Comparison of ENCODE assay signal across 16 mouse cellular contexts in the genomic region with DNA sequence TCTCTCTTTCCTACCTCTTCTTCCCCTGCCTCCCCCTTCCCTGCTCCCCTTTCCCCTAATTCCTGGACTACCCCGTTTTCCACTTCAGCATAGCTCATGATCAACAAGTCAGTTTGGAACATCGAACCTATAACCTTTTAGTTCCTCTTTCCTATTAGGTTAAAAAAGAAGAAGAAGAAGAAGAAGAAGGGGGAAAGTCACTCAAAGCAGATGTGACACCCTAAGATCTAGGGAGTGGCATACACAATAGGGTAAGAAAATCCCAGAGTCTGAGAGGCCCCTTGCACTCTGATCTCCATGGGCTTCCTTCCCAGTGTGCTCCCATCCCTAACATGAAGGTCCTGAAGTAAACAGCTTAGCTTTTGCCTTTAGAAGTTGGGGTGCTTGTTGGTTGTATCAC.
DNase-seq lines count a peak whose midpoint lies in the region; ATAC-seq and TF ChIP-seq lines count a peak whose summit lies in the region.
"Had no signal": no experiment of that assay in that cellular context is flagged by ENCODE, and none has a peak within 500 bp of the region (broad histone marks: within the 10 kb centered on the region; RNA-seq: fewer than 3 reads in every experiment).

No protein-coding gene starts in this region.

- peak overlapping the region; percentile 69; the same call in 1 of the 2 replicates for H3K4me2 ChIP-seq in heart, embryonic 11.5 days
- H3K4me2 ChIP-seq in limb, embryonic 12.5 days = peak overlapping the region; percentile 55

- DNase-seq in heart, embryonic 10.5 days (ENCODE audit: low spot score) = no peak
- no peak for DNase-seq in left cerebral cortex, adult 2 months (ENCODE audit: extremely low spot score in 1 of 2, low spot score in 2 of 2)
- no peak for DNase-seq in left cerebral cortex, postnatal 10 days (ENCODE audit: extremely low spot score in 1 of 2, low spot score in 2 of 2)
- DNase-seq in adrenal gland, adult (ENCODE audit: inconsistent age in 2 of 2, low spot score in 1 of 2) = no peak
- DNase-seq in embryo, embryonic 9.5 days (ENCODE audit: extremely low spot score) = no peak
- DNase-seq: heart, adult 18-20 months; kidney, adult 9 months; lung, postnatal 14 days; right cerebral cortex, postnatal 14 days had no signal

- H3K27ac ChIP-seq in heart, embryonic 11.5 days (ENCODE audit: low read depth, low read length) = no peak overlapping the region
- no peak overlapping the region for H3K27ac ChIP-seq in heart, embryonic 10.5 days
- H3K27ac ChIP-seq in left cerebral cortex, adult 2 months = peak overlapping the region; percentile 61; the same call in 1 of the 2 replicates
- H3K27ac ChIP-seq in limb, embryonic 12.5 days = 0 out of 2 replicates have a peak overlapping the region, but pooled peaks have one; percentile 78
- H3K27ac ChIP-seq: forebrain, embryonic 13.5 days; hindbrain, postnatal 0 days had no signal

- no peaks in the 10 kb centered on the region for H3K9me3 ChIP-seq in heart, embryonic 11.5 days (replicated peaks; ENCODE audit: control insufficient read depth, low read length)
- H3K9me3 ChIP-seq in heart, embryonic 10.5 days = no peaks in the 10 kb centered on the region
- no peaks in the 10 kb centered on the region for H3K9me3 ChIP-seq in limb, embryonic 12.5 days
- H3K9me3 ChIP-seq: forebrain, embryonic 13.5 days; limb, embryonic 15.5 days had no signal

- TF ChIP-seq CTCF in left cerebral cortex, adult 2 months (IDR thresholded peaks at IDR 0.05) = no peak

- H3K27me3 ChIP-seq in heart, embryonic 11.5 days (ENCODE audit: control insufficient read depth, insufficient read depth, low read length) = no peaks in the 10 kb centered on the region
- no peaks in the 10 kb centered on the region; the same call in 1 of the 2 replicates for H3K27me3 ChIP-seq in heart, embryonic 10.5 days (ENCODE audit: insufficient read depth, poor library complexity, severe bottlenecking)
- H3K27me3 ChIP-seq in limb, embryonic 12.5 days = no peaks in the 10 kb centered on the region
- H3K27me3 ChIP-seq: limb, embryonic 15.5 days had no signal

- WGBS in heart, embryonic 11.5 days (ENCODE audit: insufficient replicate concordance) = 48% methylated on average over 2 of the region's 2 CpGs
- 33% methylated on average over 2 of the region's 2 CpGs for WGBS in heart, embryonic 10.5 days
- 33% methylated on average over 2 of the region's 2 CpGs for WGBS in limb, embryonic 12.5 days

- ATAC-seq in heart, embryonic 11.5 days (replicated peaks; ENCODE audit: insufficient number of reproducible peaks, low FRiP score, low TSS enrichment) = no peak
- no peak for ATAC-seq in limb, embryonic 12.5 days (ENCODE audit: insufficient number of reproducible peaks, insufficient read depth, low FRiP score, low TSS enrichment, low read depth)
- ATAC-seq: activated CD4-positive, CD25-positive, alpha-beta regulatory T cell, adult 4 months; Patski had no signal

- no peak overlapping the region for H3K4me3 ChIP-seq in heart, embryonic 11.5 days (ENCODE audit: low read depth, low read length)
- no peak overlapping the region for H3K4me3 ChIP-seq in heart, embryonic 10.5 days
- no peak overlapping the region for H3K4me3 ChIP-seq in left cerebral cortex, adult 2 months
- H3K4me3 ChIP-seq in limb, embryonic 12.5 days (replicated peaks) = no peak overlapping the region

- no peaks in the 10 kb centered on the region for H3K36me3 ChIP-seq in heart, embryonic 11.5 days (ENCODE audit: control insufficient read depth, insufficient read depth, low read length)
- H3K36me3 ChIP-seq in heart, embryonic 10.5 days = no peaks in the 10 kb centered on the region
- no peaks in the 10 kb centered on the region for H3K36me3 ChIP-seq in limb, embryonic 12.5 days
- H3K36me3 ChIP-seq: limb, embryonic 15.5 days had no signal

- intact Hi-C loops in left cerebral cortex, adult 2 months (cut with DNase I) = no loop called here
- intact Hi-C loops in left cerebral cortex, postnatal 10 days (cut with DNase I) = no loop called here

- peaks cover 8% of the 10 kb centered on the region; the same call in 1 of the 2 replicates for H3K4me1 ChIP-seq in heart, embryonic 11.5 days (ENCODE audit: control insufficient read depth, insufficient read depth, low read length)
- H3K4me1 ChIP-seq in heart, embryonic 10.5 days = peaks cover 21% of the 10 kb centered on the region; the same call in 1 of the 2 replicates
- H3K4me1 ChIP-seq in limb, embryonic 12.5 days (replicated peaks) = peaks cover 38% of the 10 kb centered on the region

- H3K9ac ChIP-seq in heart, embryonic 11.5 days (ENCODE audit: low read depth, low read length) = no peak overlapping the region
- H3K9ac ChIP-seq in limb, embryonic 12.5 days (replicated peaks) = no peak overlapping the region
- H3K9ac ChIP-seq: forebrain, embryonic 13.5 days had no signal

Comparison
In these comparisons a context has a peak if more than half of its experiments do, and no peak if none do; other contexts are left out.
1. H3K27ac ChIP-seq: peak in left cerebral cortex, adult 2 months (single experiment) and limb, embryonic 12.5 days (single experiment); none in heart, embryonic 11.5 days (single experiment) and heart, embryonic 10.5 days (single experiment).